Mouse (Mus musculus) neural tube, embryonic 12.5 days (tissue): ENCODE data around the gene Pla2g4c. TPM values are rescaled to one million over a fixed set of nuclear protein-coding genes. Genes with fewer than 3 reads are reported as not detected.

Experiments used
- ATAC-seq: fragments of 200-750 bp; cut with Nextera tagmentation; 2 replicates; pipeline ENCODE4 v1.8.0; 2017; ENCODE audit warnings: low read depth, mild to moderate bottlenecking, moderate TSS enrichment, moderate library complexity; ENCODE audit not compliant: low FRiP score
- H3K27ac ChIP-seq: fragments of 300-500 bp; sonication (generic); 2 replicates; pipeline ENCODE4 v1.5.1; 2016
- H3K27me3 ChIP-seq: fragments of 300-500 bp; sonication (generic); replicated peaks from 2 replicates; pipeline ENCODE4 v1.6.1; 2016; ENCODE audit warnings: mild to moderate bottlenecking
- H3K36me3 ChIP-seq: fragments of 300-500 bp; sonication (generic); 2 replicates; pipeline ENCODE4 v1.6.1; 2016; ENCODE audit warnings: mild to moderate bottlenecking
- H3K4me1 ChIP-seq: fragments of 300-500 bp; sonication (generic); 2 replicates; pipeline ENCODE4 v1.6.1; 2016
- H3K4me2 ChIP-seq: fragments of 300-500 bp; sonication (generic); replicated peaks from 2 replicates; pipeline ENCODE4 v1.6.1; 2016; ENCODE audit warnings: mild to moderate bottlenecking
- H3K4me3 ChIP-seq: fragments of 300-500 bp; sonication (generic); 2 replicates; pipeline ENCODE4 v1.5.1; 2016
- H3K9ac ChIP-seq: fragments of 300-500 bp; sonication (generic); 2 replicates; pipeline ENCODE4 v1.6.1; 2016; ENCODE audit warnings: mild to moderate bottlenecking
- H3K9me3 ChIP-seq: fragments of 300-500 bp; sonication (generic); 2 replicates; pipeline ENCODE4 v1.6.1; 2016; ENCODE audit warnings: mild to moderate bottlenecking
- WGBS: fragments of 180-500 bp; shearing (Covaris S2); methylation state at CpG from one replicate; pipeline ENCODE4 v1.1.7; 2016; 5-methylcytosine and 5-hydroxymethylcytosine counted together
- polyA plus RNA-seq: library from polyadenylated mRNA; unstranded; fragments of >200 nt; fragmentation: Nextera tagmentation; extraction: Ambion mirVana; gene quantifications from 2 replicates; pipeline ENCODE4 v1.2.1, GENCODE M21; 2016

The Pla2g4c gene
- polyA plus RNA-seq, 1 experiment from 2014 or later = 0.94 TPM

- Histone ChIP-seq H3K27me3 (no peaks in the 10 kb centered on the region), H3K9me3 (no peaks in the 10 kb centered on the region), H3K4me3 (no peak overlapping the region), H3K4me2 (no peak overlapping the region), H3K9ac (no peak overlapping the region), H3K27ac (no peak overlapping the region), H3K36me3 (peaks cover 86% of the 10 kb centered on the region), H3K4me1 (no peaks in the 10 kb centered on the region)
- no peak for ATAC-seq
- 90% methylated on average over 1 of the region's 1 CpGs for WGBS
Observed at GRCm38 (mm10) chr7:13301643-13302042, 22.8 kb upstream of the Pla2g4c start.

GRCm38 (mm10) chr7:13302780-13303179, 21.7 kb upstream of the Pla2g4c start:
- Histone ChIP-seq H3K27ac (no peak overlapping the region), H3K9me3 (no peaks in the 10 kb centered on the region), H3K4me2 (no peak overlapping the region), H3K4me3 (no peak overlapping the region), H3K9ac (no peak overlapping the region), H3K4me1 (no peaks in the 10 kb centered on the region), H3K27me3 (no peaks in the 10 kb centered on the region), H3K36me3 (peaks cover 85% of the 10 kb centered on the region)
- no peak for ATAC-seq
- 74% methylated on average over 2 of the region's 2 CpGs for WGBS

GRCm38 (mm10) chr7:13303372-13303771, 21.1 kb upstream of the Pla2g4c start:
- Histone ChIP-seq H3K27ac (no peak overlapping the region), H3K9ac (no peak overlapping the region), H3K4me3 (no peak overlapping the region), H3K9me3 (no peaks in the 10 kb centered on the region), H3K4me1 (no peaks in the 10 kb centered on the region), H3K4me2 (no peak overlapping the region), H3K36me3 (peaks cover 88% of the 10 kb centered on the region), H3K27me3 (no peaks in the 10 kb centered on the region)
- no peak for ATAC-seq

- Histone ChIP-seq H3K9ac (no peak overlapping the region), H3K27ac (no peak overlapping the region), H3K9me3 (no peaks in the 10 kb centered on the region), H3K27me3 (no peaks in the 10 kb centered on the region), H3K36me3 (peaks cover 88% of the 10 kb centered on the region), H3K4me2 (no peak overlapping the region), H3K4me1 (no peaks in the 10 kb centered on the region), H3K4me3 (no peak overlapping the region)
- 88% methylated on average over 2 of the region's 2 CpGs for WGBS
- no peak for ATAC-seq
Observed at GRCm38 (mm10) chr7:13309407-13309806, 15.0 kb upstream of the Pla2g4c start.

- Histone ChIP-seq H3K27ac (no peak overlapping the region), H3K4me2 (no peak overlapping the region), H3K4me3 (no peak overlapping the region), H3K36me3 (peaks cover 79% of the 10 kb centered on the region), H3K9ac (no peak overlapping the region), H3K4me1 (no peaks in the 10 kb centered on the region), H3K9me3 (no peaks in the 10 kb centered on the region), H3K27me3 (no peaks in the 10 kb centered on the region)
- no peak for ATAC-seq
- WGBS = 94% methylated on average over 6 of the region's 6 CpGs
Observed at GRCm38 (mm10) chr7:13310493-13311199, 13.8 kb upstream of the Pla2g4c start.

GRCm38 (mm10) chr7:13311401-13311800, 13.1 kb upstream of the Pla2g4c start:
- peaks cover 71% of the 10 kb centered on the region for H3K36me3 ChIP-seq
- no peaks in the 10 kb centered on the region for H3K4me1 ChIP-seq
- no peak overlapping the region for H3K4me3 ChIP-seq
- H3K9me3 ChIP-seq = no peaks in the 10 kb centered on the region
- H3K27ac ChIP-seq = no peak overlapping the region
- H3K27me3 ChIP-seq = no peaks in the 10 kb centered on the region
- 99% methylated on average over 4 of the region's 4 CpGs for WGBS
- H3K4me2 ChIP-seq = no peak overlapping the region
- no peak for ATAC-seq
- no peak overlapping the region for H3K9ac ChIP-seq

- Histone ChIP-seq H3K9ac (no peak overlapping the region), H3K9me3 (no peaks in the 10 kb centered on the region), H3K27ac (no peak overlapping the region), H3K4me3 (no peak overlapping the region), H3K27me3 (no peaks in the 10 kb centered on the region), H3K36me3 (peaks cover 46% of the 10 kb centered on the region), H3K4me1 (no peaks in the 10 kb centered on the region), H3K4me2 (no peak overlapping the region)
- ATAC-seq = no peak
- WGBS = 90% methylated on average over 5 of the region's 5 CpGs
Observed at GRCm38 (mm10) chr7:13314095-13314597, 10.3 kb upstream of the Pla2g4c start.

GRCm38 (mm10) chr7:13321424-13321823, 3.0 kb upstream of the Pla2g4c start:
- Histone ChIP-seq H3K27me3 (no peaks in the 10 kb centered on the region), H3K4me3 (no peak overlapping the region), H3K4me1 (no peaks in the 10 kb centered on the region), H3K9me3 (no peaks in the 10 kb centered on the region), H3K36me3 (no peaks in the 10 kb centered on the region), H3K4me2 (no peak overlapping the region), H3K9ac (no peak overlapping the region), H3K27ac (no peak overlapping the region)
- no peak for ATAC-seq
- WGBS = 93% methylated on average over 3 of the region's 3 CpGs

GRCm38 (mm10) chr7:13330575-13330974, 6.1 kb downstream of the Pla2g4c start:
- 98% methylated on average over 2 of the region's 2 CpGs for WGBS
- Histone ChIP-seq H3K36me3 (peaks cover under 1% of the 10 kb centered on the region; the same call in 1 of the 2 replicates), H3K4me2 (no peak overlapping the region), H3K9ac (no peak overlapping the region), H3K9me3 (no peaks in the 10 kb centered on the region), H3K27me3 (no peaks in the 10 kb centered on the region), H3K4me1 (no peaks in the 10 kb centered on the region), H3K4me3 (no peak overlapping the region), H3K27ac (no peak overlapping the region)
- no peak for ATAC-seq

GRCm38 (mm10) chr7:13355943-13356342, 31.5 kb downstream of the Pla2g4c start:
- Histone ChIP-seq H3K4me1 (no peaks in the 10 kb centered on the region), H3K4me3 (no peak overlapping the region), H3K9me3 (peaks cover 16% of the 10 kb centered on the region; the same call in 1 of the 2 replicates), H3K4me2 (no peak overlapping the region), H3K36me3 (peaks cover 22% of the 10 kb centered on the region), H3K27me3 (no peaks in the 10 kb centered on the region), H3K27ac (no peak overlapping the region), H3K9ac (no peak overlapping the region)
- no peak for ATAC-seq

GRCm38 (mm10) chr7:13380588-13380987, 56.1 kb downstream of the Pla2g4c start:
- Histone ChIP-seq H3K4me2 (no peak overlapping the region), H3K27ac (no peak overlapping the region), H3K4me1 (no peaks in the 10 kb centered on the region), H3K4me3 (no peak overlapping the region), H3K36me3 (no peaks in the 10 kb centered on the region), H3K9ac (no peak overlapping the region), H3K9me3 (no peaks in the 10 kb centered on the region), H3K27me3 (no peaks in the 10 kb centered on the region)
- ATAC-seq = no peak
- WGBS = 83% methylated on average over 2 of the region's 2 CpGs

- Histone ChIP-seq H3K4me1 (no peaks in the 10 kb centered on the region), H3K27me3 (no peaks in the 10 kb centered on the region), H3K9me3 (0 out of 2 replicates have a peak, but pooled peaks cover 2% of the 10 kb centered on the region), H3K36me3 (no peaks in the 10 kb centered on the region), H3K4me2 (no peak within 1 kb of the TSS), H3K4me3 (no peak within 1 kb of the TSS), H3K27ac (no peak within 1 kb of the TSS), H3K9ac (no peak within 1 kb of the TSS)
- 94% methylated on average over 1 of the region's 1 CpGs for WGBS
- no peak for ATAC-seq
Observed at GRCm38 (mm10) chr7:13397832-13398231, 73.4 kb downstream of the Pla2g4c start, which contains the start of gene Cabp5. Gene Cabp5, plus strand, starts transcription at chr7:13398132.
